8 mouse cellular contexts compared by ENCODE assay signal in the genomic region with DNA sequence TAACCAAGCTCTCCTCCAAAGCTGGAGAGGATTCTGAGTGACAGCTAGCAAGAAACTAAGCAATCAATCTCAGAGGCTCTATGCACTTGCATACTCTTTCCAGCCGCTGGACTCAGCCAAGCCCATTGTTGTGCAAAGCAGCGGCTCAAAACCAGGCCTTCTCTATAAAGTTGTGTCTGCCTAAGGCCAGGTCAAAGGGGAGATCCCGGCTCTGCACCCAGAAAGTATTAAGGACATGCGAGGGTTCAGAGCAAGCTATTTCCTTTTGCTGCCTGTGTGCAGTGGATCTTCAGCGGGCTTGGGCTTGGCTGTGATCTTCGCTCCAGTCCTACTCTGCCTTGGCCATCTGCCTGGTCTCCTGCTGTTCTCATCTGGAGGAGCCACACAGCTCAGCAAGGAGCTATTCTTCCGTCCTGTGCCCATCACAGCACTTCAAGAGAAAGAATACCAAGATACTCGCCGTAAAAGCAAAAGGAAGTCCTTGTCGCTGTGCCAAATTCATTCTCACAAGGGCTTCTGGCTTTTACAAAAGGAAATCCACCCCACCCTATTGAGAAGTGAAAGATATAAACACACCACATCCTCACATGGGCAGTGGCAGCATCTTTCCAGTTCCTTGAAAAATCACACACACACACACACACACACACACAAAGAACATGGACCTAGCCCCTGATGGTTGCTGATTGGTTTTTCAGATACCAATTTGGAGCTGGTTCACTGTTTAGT.
DNase-seq lines count a peak whose midpoint lies in the region; ATAC-seq lines count a peak whose summit lies in the region.
"Had no signal": no experiment of that assay in that cellular context is flagged by ENCODE, and none has a peak within 500 bp of the region (broad histone marks: within the 10 kb centered on the region; RNA-seq: fewer than 3 reads in every experiment).

No protein-coding gene starts in this region.

- H3K27ac ChIP-seq in midbrain, embryonic 15.5 days = peak overlapping the region; percentile 18; the same call in 1 of the 2 replicates

- peak; percentile 76 for DNase-seq in ZHBTc4 (ENCODE audit: low read depth, low spot score)
- peak; percentile 6 for DNase-seq in cerebellum, adult 9-11 months
- peak; percentile 14 to 26 for DNase-seq in frontal cortex, postnatal 36 days (ENCODE audit: low spot score in 2 of 2)
- peak; percentile 9 to 17 for DNase-seq in left cerebral cortex, postnatal 36 days (ENCODE audit: low spot score in 2 of 2)
- DNase-seq in urinary bladder, postnatal 4 days (ENCODE audit: low spot score in 2 of 2) = peak; percentile 54 to 65

- intact Hi-C loops in left cerebral cortex, postnatal 36 days (cut with DNase I) = no loop called here

- WGBS in midbrain, embryonic 15.5 days = 4% methylated on average over 10 of the region's 10 CpGs

- H3K27me3 ChIP-seq in midbrain, embryonic 15.5 days (replicated peaks) = no peaks in the 10 kb centered on the region

- H3K4me1 ChIP-seq in midbrain, embryonic 15.5 days = peaks cover 9% of the 10 kb centered on the region

- no peaks in the 10 kb centered on the region for H3K36me3 ChIP-seq in midbrain, embryonic 15.5 days (replicated peaks)

- H3K4me2 ChIP-seq in midbrain, embryonic 15.5 days = no peak overlapping the region; the same call in 1 of the 2 replicates

- peak; percentile 54 to 60 for ATAC-seq in hematopoietic stem cell, adult 5-6 weeks (replicated peaks in 1 of 2; ENCODE audit: insufficient read depth in 1 of 2, low FRiP score in 2 of 2, low TSS enrichment in 1 of 2, low read depth in 1 of 2, poor library complexity in 2 of 2, severe bottlenecking in 2 of 2)
- ATAC-seq in midbrain, embryonic 15.5 days (replicated peaks) = peak; percentile 87

- no peak overlapping the region for H3K9ac ChIP-seq in midbrain, embryonic 15.5 days

- H3K9me3 ChIP-seq in midbrain, embryonic 15.5 days = no peaks in the 10 kb centered on the region

- no peak overlapping the region for H3K4me3 ChIP-seq in midbrain, embryonic 15.5 days
- H3K4me3 ChIP-seq: erythroblast, embryonic 14.5 days had no signal

Comparison
In these comparisons a context has a peak if more than half of its experiments do, and no peak if none do; other contexts are left out.
1. DNase-seq: peak in every context shown above with its lines; median percentile 76 in ZHBTc4; 60 in urinary bladder, postnatal 4 days; 20 in frontal cortex, postnatal 36 days; 13 in left cerebral cortex, postnatal 36 days; 6 in cerebellum, adult 9-11 months.